In the genomic region with DNA sequence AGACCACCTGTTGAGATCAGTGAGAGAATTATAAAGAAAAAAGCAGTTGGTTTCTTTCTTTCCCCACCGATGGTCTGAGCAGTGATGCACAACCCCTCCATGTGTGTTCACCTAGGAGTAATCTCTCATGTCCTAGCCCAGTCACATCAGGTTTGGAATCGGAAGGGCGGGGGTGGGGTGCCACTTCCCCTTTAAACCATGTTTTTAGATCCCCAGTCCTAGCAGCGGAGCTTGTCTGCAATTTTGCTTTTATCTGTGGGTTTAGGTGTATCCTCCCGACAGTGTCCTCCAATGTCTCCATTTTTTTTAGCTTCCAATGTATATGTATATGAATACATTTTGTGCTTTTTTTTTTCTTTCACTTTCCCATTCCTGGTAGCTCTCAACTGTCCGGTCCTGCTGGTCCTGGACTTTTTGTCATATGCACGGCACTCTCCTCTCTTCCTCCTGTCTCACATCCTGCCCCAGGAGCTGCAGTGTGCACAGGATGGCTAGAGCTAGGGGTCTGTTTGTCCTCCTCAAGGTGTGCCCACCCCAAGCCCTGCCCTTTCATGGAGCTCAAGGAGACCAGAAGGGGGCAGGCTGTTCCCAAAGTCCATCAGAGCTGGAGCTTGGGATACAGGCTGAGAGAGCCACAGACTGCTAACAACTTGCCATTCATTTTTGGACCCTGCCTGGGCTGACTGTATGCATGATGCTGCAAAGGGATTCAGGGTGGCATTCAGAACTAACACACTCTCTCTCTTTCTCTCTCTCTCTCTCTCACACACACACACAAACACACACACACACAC, we compare ENCODE assay signal across 8 mouse cellular contexts. TPM values are rescaled to one million over a fixed set of nuclear protein-coding genes. Genes with fewer than 3 reads are reported as not detected.
DNase-seq lines count a peak whose midpoint lies in the region; ATAC-seq and TF ChIP-seq lines count a peak whose summit lies in the region.

No protein-coding gene starts in this region.

- DNase-seq in cerebellum, postnatal 10 days, result peak; percentile 79 to 82
- no peak for DNase-seq in cerebellum, adult 8-10 months
- DNase-seq in R1 (ENCODE audit: low read depth, low spot score), result peak; percentile 38
- peak; percentile 63 for DNase-seq in forebrain, postnatal 0 days
- DNase-seq in hindbrain, embryonic 14.5 days (ENCODE audit: low spot score), result peak; percentile 66
- peak; percentile 71 for DNase-seq in left cerebral cortex, postnatal 4 days
- DNase-seq in urinary bladder, postnatal 36 days (ENCODE audit: low spot score in 2 of 2), result no peak

- ATAC-seq in forebrain, postnatal 0 days, result peak; percentile 12
- no peak for ATAC-seq in hindbrain, embryonic 14.5 days (ENCODE audit: low FRiP score)
- ATAC-seq in midbrain, embryonic 15.5 days (replicated peaks), result no peak

- no peaks in the 10 kb centered on the region for H3K9me3 ChIP-seq in forebrain, postnatal 0 days (ENCODE audit: low read length)
- no peaks in the 10 kb centered on the region for H3K9me3 ChIP-seq in hindbrain, embryonic 14.5 days (ENCODE audit: control insufficient read depth, low read length)
- H3K9me3 ChIP-seq in midbrain, embryonic 15.5 days, result no peaks in the 10 kb centered on the region

- H3K9ac ChIP-seq in forebrain, postnatal 0 days, result peak overlapping the region; percentile 80; the same call in 1 of the 2 replicates
- H3K9ac ChIP-seq in hindbrain, embryonic 14.5 days, result peak overlapping the region; percentile 39; the same call in 1 of the 2 replicates
- H3K9ac ChIP-seq in midbrain, embryonic 15.5 days, result no peak overlapping the region

- H3K4me2 ChIP-seq in forebrain, postnatal 0 days (ENCODE audit: low read depth), result peak overlapping the region; percentile 90
- peak overlapping the region; percentile 83 for H3K4me2 ChIP-seq in hindbrain, embryonic 14.5 days (replicated peaks)
- peak overlapping the region; percentile 70 for H3K4me2 ChIP-seq in midbrain, embryonic 15.5 days

- H3K4me3 ChIP-seq in forebrain, postnatal 0 days (ENCODE audit: low read depth, low read length), result peak overlapping the region; percentile 82
- H3K4me3 ChIP-seq in hindbrain, embryonic 14.5 days (replicated peaks; ENCODE audit: low read length), result peak overlapping the region; percentile 77
- peak overlapping the region; percentile 76 for H3K4me3 ChIP-seq in midbrain, embryonic 15.5 days

- intact Hi-C loops in left cerebral cortex, postnatal 4 days (cut with DNase I), result loop anchor here (5.0 to 10.0 kb wide), 5 partner anchors 91 to 719 kb away; no protein-coding TSS in a partner anchor

- no peaks in the 10 kb centered on the region for H3K27me3 ChIP-seq in forebrain, postnatal 0 days (ENCODE audit: insufficient read depth, low read length)
- H3K27me3 ChIP-seq in hindbrain, embryonic 14.5 days (ENCODE audit: control insufficient read depth, insufficient read depth, low read length), result 0 out of 2 replicates have a peak, but pooled peaks cover 14% of the 10 kb centered on the region
- no peaks in the 10 kb centered on the region; the same call in none of the 2 replicates for H3K27me3 ChIP-seq in midbrain, embryonic 15.5 days (replicated peaks)

- TF ChIP-seq CTCF in forebrain, postnatal 0 days (IDR thresholded peaks at IDR 0.05; ENCODE audit: low read depth), result peak; percentile 77

- peaks cover 13% of the 10 kb centered on the region; the same call in 1 of the 2 replicates for H3K4me1 ChIP-seq in forebrain, postnatal 0 days (ENCODE audit: insufficient read depth)
- H3K4me1 ChIP-seq in hindbrain, embryonic 14.5 days (replicated peaks; ENCODE audit: control insufficient read depth, insufficient read depth, low read length), result peaks cover 22% of the 10 kb centered on the region
- peaks cover 33% of the 10 kb centered on the region for H3K4me1 ChIP-seq in midbrain, embryonic 15.5 days

- 48% methylated on average over 7 of the region's 7 CpGs for WGBS in forebrain, postnatal 0 days
- 71% methylated on average over 7 of the region's 7 CpGs for WGBS in hindbrain, embryonic 14.5 days
- WGBS in midbrain, embryonic 15.5 days, result 73% methylated on average over 7 of the region's 7 CpGs

- no peak overlapping the region for H3K27ac ChIP-seq in forebrain, postnatal 0 days (ENCODE audit: low read depth, low read length)
- H3K27ac ChIP-seq in hindbrain, embryonic 14.5 days, result no peak overlapping the region
- no peak overlapping the region for H3K27ac ChIP-seq in midbrain, embryonic 15.5 days

- no peaks in the 10 kb centered on the region for H3K36me3 ChIP-seq in forebrain, postnatal 0 days (ENCODE audit: insufficient read depth)
- no peaks in the 10 kb centered on the region for H3K36me3 ChIP-seq in hindbrain, embryonic 14.5 days (replicated peaks; ENCODE audit: control insufficient read depth, insufficient read depth)
- no peaks in the 10 kb centered on the region for H3K36me3 ChIP-seq in midbrain, embryonic 15.5 days (replicated peaks)

RNA-seq across cellular contexts. Expression of gene Xylt1, which starts 2.6 kb away (rescaled TPM):
- 11.7 and 14.0 TPM in 2 replicates for total RNA-seq in forebrain, postnatal 0 days (2014; rRNA removed)
- 1.4 and 2.6 TPM in 2 replicates for polyA plus RNA-seq in forebrain, postnatal 0 days (2015; fragmentation: Nextera tagmentation; extraction: Ambion mirVana)
- polyA plus RNA-seq in hindbrain, embryonic 14.5 days (2014; fragmentation: Nextera tagmentation; extraction: Ambion mirVana), result 4.2 and 4.3 TPM in 2 replicates
- total RNA-seq in left cerebral cortex, postnatal 4 days (2021), result 10 to 100 TPM; 53.5 to 56.6 TPM
- 2.6 and 2.8 TPM in 2 replicates for polyA plus RNA-seq in midbrain, embryonic 15.5 days (2015; fragmentation: Nextera tagmentation; extraction: Ambion mirVana)

Comparison
In these comparisons a context has a peak if more than half of its experiments do, and no peak if none do; other contexts are left out.
1. DNase-seq: peak in cerebellum, postnatal 10 days (2 of 2), R1 (single experiment), forebrain, postnatal 0 days (single experiment), hindbrain, embryonic 14.5 days (single experiment) and left cerebral cortex, postnatal 4 days (single experiment); none in cerebellum, adult 8-10 months (single experiment) and urinary bladder, postnatal 36 days (0 of 2).
2. Peak in every context shown above with its lines, with median percentiles within 50 percentile points of each other: H3K4me2 ChIP-seq and H3K4me3 ChIP-seq.